Mouse (Mus musculus) lung, embryonic 14.5 days (tissue): ENCODE measurements around the gene Gfer. TPM values are rescaled to one million over a fixed set of nuclear protein-coding genes. Genes with fewer than 3 reads are reported as not detected.

ENCODE experiments used
- ATAC-seq: fragments of 200-750 bp; cut with Nextera tagmentation; 2 replicates; pipeline ENCODE4 v1.8.0; 2017; ENCODE audit warnings: mild to moderate bottlenecking, moderate TSS enrichment, moderate library complexity; ENCODE audit not compliant: insufficient read depth
- DNase-seq: peaks from one replicate; pipeline ENCODE4 v3.0.0-alpha.2; 2015
- H3K27ac ChIP-seq: fragments of 300-500 bp; sonication (generic); 2 replicates; pipeline ENCODE4 v1.5.1; 2014; ENCODE audit warnings: low read depth, mild to moderate bottlenecking, moderate library complexity
- H3K27me3 ChIP-seq: fragments of 300-500 bp; sonication (generic); 2 replicates; pipeline ENCODE4 v1.6.1; 2014; ENCODE audit warnings: low read length, control low read depth; ENCODE audit not compliant: insufficient read depth
- H3K36me3 ChIP-seq: fragments of 300-500 bp; sonication (generic); 2 replicates; pipeline ENCODE4 v1.6.1; 2014; ENCODE audit warnings: control low read depth; ENCODE audit not compliant: insufficient read depth
- H3K4me1 ChIP-seq: fragments of 300-500 bp; sonication (generic); 2 replicates; pipeline ENCODE4 v1.6.1; 2014; ENCODE audit warnings: antibody characterized with exemption, control low read depth; ENCODE audit not compliant: insufficient read depth
- H3K4me2 ChIP-seq: fragments of 300-500 bp; sonication (generic); 2 replicates; pipeline ENCODE4 v1.6.1; 2014; ENCODE audit warnings: mild to moderate bottlenecking
- H3K4me3 ChIP-seq: fragments of 300-500 bp; sonication (generic); 2 replicates; pipeline ENCODE4 v1.5.1; 2014; ENCODE audit warnings: low read depth, low read length
- H3K9ac ChIP-seq: fragments of 300-500 bp; sonication (generic); 2 replicates; pipeline ENCODE4 v1.6.1; 2014
- H3K9me3 ChIP-seq: fragments of 300-500 bp; sonication (generic); 2 replicates; pipeline ENCODE4 v1.6.1; 2016; ENCODE audit warnings: low read depth, low read length, control low read depth
- CTCF ChIP-seq: IDR thresholded peaks from 2 replicates; pipeline ENCODE4 v1.5.1; 2016; ENCODE audit warnings: antibody characterized with exemption, low read depth
- WGBS: fragments of 180-500 bp; shearing (Covaris S2); extraction: QIAGEN DNeasy Blood & Tissue Kit; methylation state at CpG from one replicate; pipeline ENCODE4 v1.1.7; 2014; 5-methylcytosine and 5-hydroxymethylcytosine counted together
- polyA plus RNA-seq: library from polyadenylated mRNA; unstranded; fragments of >200 nt; fragmentation: Nextera tagmentation; extraction: Ambion mirVana; gene quantifications from 2 replicates; pipeline ENCODE4 v1.2.1, GENCODE M21; 2014

Gene Gfer
- polyA plus RNA-seq, 1 experiment from 2014 or later: 54.4 TPM

GRCm38 (mm10) chr17:24699473-24699872 lies 3.5 kb upstream of the Gfer start:
- ATAC-seq: no peak
- Histone ChIP-seq H3K27me3 (no peaks in the 10 kb centered on the region), H3K4me1 (peaks cover 13% of the 10 kb centered on the region), H3K27ac (no peak overlapping the region), H3K4me2 (no peak overlapping the region), H3K9me3 (no peaks in the 10 kb centered on the region), H3K36me3 (peaks cover 46% of the 10 kb centered on the region), H3K4me3 (no peak overlapping the region), H3K9ac (no peak overlapping the region)
- TF ChIP-seq CTCF: no peak
- no peak for DNase-seq
- 75% methylated on average over 2 of the region's 2 CpGs for WGBS

- Histone ChIP-seq H3K9ac (no peak overlapping the region), H3K4me2 (peak overlapping the region; percentile 5)
- no peak for DNase-seq
Observed at GRCm38 (mm10) chr17:24698715-24699114, 2.8 kb upstream of the Gfer start.

GRCm38 (mm10) chr17:24697985-24698384 lies 2.0 kb upstream of the Gfer start:
- Histone ChIP-seq H3K4me1 (peaks cover 13% of the 10 kb centered on the region), H3K4me2 (peak overlapping the region; percentile 5), H3K9ac (no peak overlapping the region), H3K27ac (peak overlapping the region; percentile 89; the same call in 1 of the 2 replicates), H3K36me3 (peaks cover 46% of the 10 kb centered on the region), H3K4me3 (no peak overlapping the region), H3K27me3 (no peaks in the 10 kb centered on the region), H3K9me3 (no peaks in the 10 kb centered on the region)
- peak; percentile 64 for DNase-seq
- WGBS: 19% methylated on average over 5 of the region's 5 CpGs
- 0 out of 2 replicates have a peak, but pooled peaks have one; percentile 7 for ATAC-seq
- TF ChIP-seq CTCF: no peak

More at GRCm38 (mm10) chr17:24698715-24699114, 2.8 kb upstream of the Gfer start:
- no peak for TF ChIP-seq CTCF
- Histone ChIP-seq H3K4me3 (no peak overlapping the region), H3K4me1 (peaks cover 13% of the 10 kb centered on the region), H3K27ac (peak overlapping the region; percentile 89), H3K9me3 (no peaks in the 10 kb centered on the region), H3K27me3 (no peaks in the 10 kb centered on the region), H3K36me3 (peaks cover 44% of the 10 kb centered on the region)
- 57% methylated on average over 9 of the region's 9 CpGs for WGBS
- no peak for ATAC-seq

GRCm38 (mm10) chr17:24695326-24696010 lies 488 bp downstream of the Gfer start:
- no peak for TF ChIP-seq CTCF
- 5% methylated on average over 51 of the region's 51 CpGs for WGBS
- peak; percentile 20 for ATAC-seq

GRCm38 (mm10) chr17:24692385-24692784 lies 3.6 kb downstream of the Gfer start:
- 89% methylated on average over 5 of the region's 5 CpGs for WGBS
- H3K4me1 ChIP-seq: peaks cover 12% of the 10 kb centered on the region
- H3K27ac ChIP-seq: no peak overlapping the region
- H3K27me3 ChIP-seq: peaks cover 40% of the 10 kb centered on the region
- H3K36me3 ChIP-seq: peaks cover 21% of the 10 kb centered on the region
- TF ChIP-seq CTCF: no peak
- ATAC-seq (no peak), DNase-seq (no peak)
- H3K4me3 ChIP-seq: no peak overlapping the region
- no peak overlapping the region for H3K9ac ChIP-seq
- H3K4me2 ChIP-seq: no peak overlapping the region
- no peaks in the 10 kb centered on the region for H3K9me3 ChIP-seq

More at GRCm38 (mm10) chr17:24695326-24696010, 488 bp downstream of the Gfer start:
- H3K9me3 ChIP-seq: no peaks in the 10 kb centered on the region
- peaks cover 9% of the 10 kb centered on the region for H3K27me3 ChIP-seq
- peak overlapping the region; percentile 83 for H3K4me2 ChIP-seq
- H3K36me3 ChIP-seq: peaks cover 31% of the 10 kb centered on the region
- peak overlapping the region; percentile 82 for H3K9ac ChIP-seq
- peak overlapping the region; percentile 84 for H3K4me3 ChIP-seq
- H3K27ac ChIP-seq: peak overlapping the region; percentile 89
- peaks cover 13% of the 10 kb centered on the region for H3K4me1 ChIP-seq
- peak; percentile 8 for DNase-seq

- H3K27ac ChIP-seq: no peak within 1 kb of the TSS
- no peaks in the 10 kb centered on the region for H3K9me3 ChIP-seq
- H3K27me3 ChIP-seq: peaks cover 43% of the 10 kb centered on the region
- ATAC-seq (0 out of 2 replicates have a peak, but pooled peaks have one; percentile 32), DNase-seq (peak; percentile 34)
- peak within 1 kb of the TSS; percentile 54 for H3K9ac ChIP-seq
- peaks cover 21% of the 10 kb centered on the region for H3K36me3 ChIP-seq
- peak within 1 kb of the TSS; percentile 50 for H3K4me3 ChIP-seq
- TF ChIP-seq CTCF: no peak
- H3K4me2 ChIP-seq: peak within 1 kb of the TSS; percentile 92
- peaks cover 3% of the 10 kb centered on the region; the same call in 1 of the 2 replicates for H3K4me1 ChIP-seq
- WGBS: under 1% methylated on average over 53 of the region's 55 CpGs
Observed at GRCm38 (mm10) chr17:24689251-24690081, 6.5 kb downstream of the Gfer start, which contains the start of gene Syngr3. Syngr3 (minus strand) TSS chr17:24689955.

- Histone ChIP-seq H3K9ac (peak overlapping the region; percentile 30; the same call in 1 of the 2 replicates), H3K27ac (no peak overlapping the region), H3K9me3 (no peaks in the 10 kb centered on the region), H3K4me2 (peak overlapping the region; percentile 63), H3K4me3 (peak overlapping the region; percentile 34), H3K36me3 (peaks cover 7% of the 10 kb centered on the region), H3K27me3 (peaks cover 43% of the 10 kb centered on the region), H3K4me1 (peaks cover 3% of the 10 kb centered on the region; the same call in 1 of the 2 replicates)
- DNase-seq (no peak), ATAC-seq (no peak)
- WGBS: 17% methylated on average over 23 of the region's 23 CpGs
- no peak for TF ChIP-seq CTCF
Observed at GRCm38 (mm10) chr17:24687599-24687998, 8.4 kb downstream of the Gfer start.
